Mouse (Mus musculus): ENCODE data around the gene Ipo7. TPM values are rescaled to one million over a fixed set of nuclear protein-coding genes. Genes with fewer than 3 reads are reported as not detected.

Ipo7 gene
- polyA plus RNA-seq, 1 experiment from 2014 or later: 21.8 TPM

DNA sequence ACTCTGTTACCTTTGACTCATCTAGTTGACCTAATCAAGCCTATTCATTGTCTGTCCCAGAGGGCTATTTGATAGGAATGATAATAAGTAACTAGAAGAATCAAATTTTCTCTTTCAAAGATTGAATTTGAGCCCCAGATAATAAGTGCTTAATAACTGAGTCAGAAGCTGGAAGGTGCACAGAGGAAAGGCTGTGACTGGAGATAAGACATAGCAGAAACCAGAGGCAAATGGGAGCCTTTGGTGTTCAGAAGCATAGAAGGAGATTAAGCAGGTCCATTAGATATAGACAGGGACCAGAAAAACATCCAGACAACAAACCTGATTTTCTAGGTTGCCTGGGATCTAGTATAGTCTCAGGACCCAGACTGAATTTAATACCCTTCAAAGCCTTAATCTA is 12.1 kb upstream of the Ipo7 start:
- Histone ChIP-seq H3K4me3 (ENCODE audit: low read depth, low read length) (no peak overlapping the region), H3K4me1 (ENCODE audit: insufficient read depth) (no peaks in the 10 kb centered on the region), H3K4me2 (no peak overlapping the region), H3K9me3 (ENCODE audit: low read depth, low read length) (no peaks in the 10 kb centered on the region), H3K27me3 (ENCODE audit: insufficient read depth, low read length) (no peaks in the 10 kb centered on the region), H3K36me3 (ENCODE audit: insufficient read depth) (no peaks in the 10 kb centered on the region), H3K9ac (no peak overlapping the region), H3K27ac (ENCODE audit: low read depth) (no peak overlapping the region)
- DNase-seq (no peak), ATAC-seq (ENCODE audit: insufficient read depth) (no peak)
- TF ChIP-seq CTCF (IDR thresholded peaks at IDR 0.05; ENCODE audit: low read depth): no peak

DNA sequence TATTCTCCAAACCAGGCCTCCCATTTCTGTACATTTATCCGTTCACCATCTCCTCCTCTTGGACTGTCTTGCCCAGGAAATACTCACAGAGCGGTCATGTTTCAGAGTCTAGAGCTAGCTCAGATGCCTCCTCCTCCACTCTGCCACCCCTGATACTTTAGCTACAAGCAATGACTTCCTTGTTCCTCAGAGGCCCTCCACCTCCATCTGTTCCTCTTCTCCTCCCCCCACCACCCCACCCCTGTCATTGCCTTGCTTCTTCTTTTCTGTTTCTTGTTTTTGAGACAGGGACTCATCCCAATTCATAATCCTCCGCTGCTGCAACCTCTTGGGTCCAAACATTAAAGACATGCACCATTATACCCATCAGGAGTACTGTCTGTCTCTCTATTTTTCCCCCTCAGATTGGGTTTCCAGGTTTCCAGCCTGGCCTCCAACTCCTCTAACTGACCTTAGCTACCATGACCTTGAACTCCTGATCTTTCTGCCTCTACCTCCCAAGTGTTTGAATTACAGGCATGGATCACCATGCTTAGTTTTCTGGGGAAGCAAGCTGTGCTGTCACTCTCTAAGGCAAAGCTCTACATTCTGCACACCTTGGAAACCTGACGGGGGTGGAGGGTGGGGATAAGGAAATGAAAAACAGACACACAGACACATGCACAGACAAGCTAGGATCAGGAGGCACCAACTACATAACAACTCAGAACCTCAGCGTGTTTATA is 11.4 kb upstream of the Ipo7 start:
- WGBS: 77% methylated on average over 5 of the region's 5 CpGs
- no peak overlapping the region for H3K27ac ChIP-seq (ENCODE audit: low read depth)
- no peak for TF ChIP-seq CTCF (IDR thresholded peaks at IDR 0.05; ENCODE audit: low read depth)
- no peak overlapping the region for H3K4me3 ChIP-seq (ENCODE audit: low read depth, low read length)
- no peak overlapping the region for H3K9ac ChIP-seq
- ATAC-seq (ENCODE audit: insufficient read depth) (no peak), DNase-seq (no peak)
- H3K27me3 ChIP-seq (ENCODE audit: insufficient read depth, low read length): no peaks in the 10 kb centered on the region
- H3K9me3 ChIP-seq (ENCODE audit: low read depth, low read length): no peaks in the 10 kb centered on the region
- H3K4me2 ChIP-seq: no peak overlapping the region
- no peaks in the 10 kb centered on the region for H3K36me3 ChIP-seq (ENCODE audit: insufficient read depth)
- H3K4me1 ChIP-seq (ENCODE audit: insufficient read depth): no peaks in the 10 kb centered on the region

DNA sequence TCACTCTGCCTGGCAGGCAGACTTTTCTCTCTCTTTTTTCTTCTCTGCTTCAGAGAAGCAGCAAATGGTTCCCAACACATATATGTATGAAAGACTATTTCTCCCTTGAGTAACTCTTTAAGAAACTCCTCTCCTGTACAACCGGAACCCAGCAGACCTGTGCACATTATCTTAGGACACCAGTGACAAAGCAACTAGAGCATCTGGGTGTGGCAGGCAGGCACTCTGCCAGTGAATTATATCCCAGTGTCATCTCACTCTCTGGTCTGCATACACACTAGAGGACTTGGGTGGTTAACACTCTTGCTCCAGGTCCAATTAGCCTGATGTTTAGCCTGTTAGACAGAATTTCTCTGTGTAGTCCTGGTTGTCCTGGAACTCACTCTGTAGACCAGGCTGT is 9.6 kb upstream of the Ipo7 start:
- TF ChIP-seq CTCF (IDR thresholded peaks at IDR 0.05; ENCODE audit: low read depth): no peak
- whole genome bisulfite sequencing: 86% methylated on average over 1 of the region's 1 CpGs
- Histone ChIP-seq H3K9ac (no peak overlapping the region), H3K27ac (ENCODE audit: low read depth) (no peak overlapping the region), H3K36me3 (ENCODE audit: insufficient read depth) (no peaks in the 10 kb centered on the region), H3K27me3 (ENCODE audit: insufficient read depth, low read length) (no peaks in the 10 kb centered on the region), H3K4me2 (no peak overlapping the region), H3K4me1 (ENCODE audit: insufficient read depth) (no peaks in the 10 kb centered on the region), H3K4me3 (ENCODE audit: low read depth, low read length) (no peak overlapping the region), H3K9me3 (ENCODE audit: low read depth, low read length) (no peaks in the 10 kb centered on the region)
- ATAC-seq (ENCODE audit: insufficient read depth) (no peak), DNase-seq (no peak)

DNA sequence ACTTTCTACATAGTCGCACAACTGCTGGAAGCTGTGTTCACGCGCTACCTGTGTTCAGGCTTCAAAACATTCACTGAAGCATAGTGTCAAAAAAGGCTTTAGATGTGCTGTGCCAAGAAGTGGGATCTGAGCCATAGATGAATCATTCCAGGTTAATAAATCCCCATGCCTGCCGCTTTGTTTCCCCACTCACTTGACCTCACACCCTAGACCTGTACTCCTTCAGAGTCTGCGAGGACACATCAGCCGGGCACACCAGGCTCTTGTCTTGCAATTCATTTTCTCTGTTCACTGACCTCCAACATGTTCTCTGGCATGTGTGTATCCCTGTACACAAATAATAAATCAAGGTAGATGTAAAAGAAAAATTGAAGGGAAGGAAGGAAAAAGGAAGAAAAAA is 9.0 kb upstream of the Ipo7 start:
- no peak for TF ChIP-seq CTCF (IDR thresholded peaks at IDR 0.05; ENCODE audit: low read depth)
- Histone ChIP-seq H3K4me1 (ENCODE audit: insufficient read depth) (no peaks in the 10 kb centered on the region), H3K36me3 (ENCODE audit: insufficient read depth) (no peaks in the 10 kb centered on the region), H3K9me3 (ENCODE audit: low read depth, low read length) (no peaks in the 10 kb centered on the region), H3K27ac (ENCODE audit: low read depth) (no peak overlapping the region), H3K4me2 (no peak overlapping the region), H3K9ac (no peak overlapping the region), H3K27me3 (ENCODE audit: insufficient read depth, low read length) (no peaks in the 10 kb centered on the region), H3K4me3 (ENCODE audit: low read depth, low read length) (no peak overlapping the region)
- DNase-seq (no peak), ATAC-seq (ENCODE audit: insufficient read depth) (no peak)
- 75% methylated on average over 6 of the region's 6 CpGs for WGBS

DNA sequence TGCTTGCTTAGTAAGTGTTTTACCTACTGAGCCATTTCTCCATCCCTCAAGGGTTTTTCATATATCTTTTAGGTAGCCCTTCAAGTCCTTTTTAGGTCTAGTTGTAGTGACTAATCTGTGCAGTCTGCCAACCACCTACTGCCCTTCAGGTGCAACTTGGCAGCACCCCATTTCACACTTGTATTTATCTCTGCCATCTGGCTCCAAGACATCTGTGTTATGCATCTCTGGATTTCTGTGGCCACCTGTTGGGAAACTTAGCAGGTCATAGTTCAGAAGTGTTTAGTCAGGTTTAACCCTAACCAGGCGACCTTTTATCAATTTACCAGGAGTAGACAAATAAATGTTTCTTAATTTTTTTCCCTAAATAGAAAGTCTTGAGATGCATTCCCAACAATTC is 6.7 kb upstream of the Ipo7 start:
- no peaks in the 10 kb centered on the region for H3K27me3 ChIP-seq (ENCODE audit: insufficient read depth, low read length)
- H3K4me3 ChIP-seq (ENCODE audit: low read depth, low read length): no peak overlapping the region
- no peak overlapping the region for H3K9ac ChIP-seq
- H3K36me3 ChIP-seq (ENCODE audit: insufficient read depth): no peaks in the 10 kb centered on the region
- 46% methylated on average over 1 of the region's 1 CpGs for WGBS
- no peak overlapping the region for H3K4me2 ChIP-seq
- no peaks in the 10 kb centered on the region for H3K9me3 ChIP-seq (ENCODE audit: low read depth, low read length)
- ATAC-seq (ENCODE audit: insufficient read depth): no peak
- no peak for DNase-seq
- H3K27ac ChIP-seq (ENCODE audit: low read depth): no peak overlapping the region
- TF ChIP-seq CTCF (IDR thresholded peaks at IDR 0.05; ENCODE audit: low read depth): no peak
- no peaks in the 10 kb centered on the region for H3K4me1 ChIP-seq (ENCODE audit: insufficient read depth)

DNA sequence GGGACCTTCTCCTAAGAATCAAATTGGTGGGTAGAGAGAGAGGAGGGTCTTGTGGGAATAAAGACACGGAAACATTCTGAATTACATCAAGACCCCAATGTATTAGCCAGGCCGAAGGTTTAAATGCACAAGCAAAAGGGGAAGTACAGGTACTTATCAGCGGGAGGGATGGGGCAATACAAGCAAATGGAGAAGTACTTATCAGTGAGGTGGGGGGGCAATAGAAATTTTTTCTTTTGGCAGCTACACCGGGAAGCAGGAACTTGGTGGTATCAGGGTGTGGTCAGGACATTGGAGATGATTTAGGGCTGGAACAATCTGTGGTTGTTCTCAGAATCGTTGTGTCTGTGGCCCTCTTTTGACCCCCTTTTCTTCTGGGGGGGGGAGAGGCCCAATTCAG is 3.8 kb upstream of the Ipo7 start:
- WGBS: 78% methylated on average over 5 of the region's 5 CpGs
- Histone ChIP-seq H3K4me1 (ENCODE audit: insufficient read depth) (no peaks in the 10 kb centered on the region), H3K9ac (no peak overlapping the region), H3K27ac (ENCODE audit: low read depth) (no peak overlapping the region), H3K4me2 (no peak overlapping the region), H3K4me3 (ENCODE audit: low read depth, low read length) (no peak overlapping the region), H3K36me3 (ENCODE audit: insufficient read depth) (no peaks in the 10 kb centered on the region), H3K9me3 (ENCODE audit: low read depth, low read length) (no peaks in the 10 kb centered on the region), H3K27me3 (ENCODE audit: insufficient read depth, low read length) (no peaks in the 10 kb centered on the region)
- DNase-seq (no peak), ATAC-seq (ENCODE audit: insufficient read depth) (no peak)
- no peak for TF ChIP-seq CTCF (IDR thresholded peaks at IDR 0.05; ENCODE audit: low read depth)

DNA sequence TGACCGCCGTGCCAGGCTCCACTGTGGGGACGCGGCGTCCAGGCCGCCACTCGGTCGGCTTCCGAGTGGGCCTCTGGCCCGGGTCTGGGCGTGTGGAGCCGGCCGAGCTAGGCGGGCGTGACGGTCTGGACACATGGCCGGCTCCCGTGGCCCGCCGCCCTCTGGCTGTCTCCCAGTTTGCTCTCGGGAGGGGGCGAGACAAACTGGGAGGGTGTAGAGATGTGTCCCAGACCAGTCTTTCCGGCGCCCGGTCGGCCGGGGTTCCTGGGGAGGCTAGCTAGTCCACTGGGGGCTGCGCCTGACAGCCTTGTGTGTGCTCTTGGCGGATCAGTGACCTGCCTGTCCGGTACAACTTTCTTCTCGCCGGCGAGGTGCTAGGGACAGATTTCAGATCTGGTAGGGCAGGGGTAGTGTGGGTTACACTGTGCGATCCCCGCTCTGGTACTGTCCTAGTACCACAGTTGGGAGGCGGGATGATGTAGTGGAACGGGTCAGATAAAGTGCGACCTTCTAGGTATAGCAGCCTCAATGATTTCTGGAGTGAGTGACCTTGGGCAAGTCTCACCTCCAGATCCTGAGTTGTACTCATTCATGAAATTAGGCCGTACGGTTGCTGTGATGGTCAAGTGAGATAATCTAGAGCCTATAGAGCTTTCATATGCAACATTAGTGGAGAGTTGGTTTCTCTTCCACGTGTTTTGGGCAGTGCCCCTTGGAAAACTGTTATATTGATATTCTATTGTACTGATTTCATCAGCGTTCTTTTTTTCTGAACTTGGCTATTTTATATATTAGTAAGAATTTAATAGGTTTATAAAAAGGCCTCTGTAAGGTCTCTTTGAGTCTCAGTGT is 783 bp downstream of the Ipo7 start:
- WGBS: under 1% methylated on average over 42 of the region's 42 CpGs
- H3K9ac ChIP-seq: peak overlapping the region; percentile 98
- H3K9me3 ChIP-seq (ENCODE audit: low read depth, low read length): no peaks in the 10 kb centered on the region
- no peaks in the 10 kb centered on the region for H3K27me3 ChIP-seq (ENCODE audit: insufficient read depth, low read length)
- H3K4me1 ChIP-seq (ENCODE audit: insufficient read depth): no peaks in the 10 kb centered on the region
- H3K36me3 ChIP-seq (ENCODE audit: insufficient read depth): 0 out of 2 replicates have a peak, but pooled peaks cover 13% of the 10 kb centered on the region
- ATAC-seq (ENCODE audit: insufficient read depth): peak; percentile 86
- peak overlapping the region; percentile 67 for H3K4me2 ChIP-seq
- peak overlapping the region; percentile 100 for H3K4me3 ChIP-seq (ENCODE audit: low read depth, low read length)
- H3K27ac ChIP-seq (ENCODE audit: low read depth): peak overlapping the region; percentile 95
- DNase-seq: peak; percentile 57
- no peak for TF ChIP-seq CTCF (IDR thresholded peaks at IDR 0.05; ENCODE audit: low read depth)
